Mouse (Mus musculus): ENCODE data around the gene Lasp1. TPM values are rescaled to one million over a fixed set of nuclear protein-coding genes. Genes with fewer than 3 reads are reported as not detected.
"Not testable (repeated sequence)": the region's sequence is repeated elsewhere in the genome, so short reads cannot be mapped to it uniquely, and the experiment has no call there.

The Lasp1 gene
- polyA plus RNA-seq, 1 experiment from 2014 or later, result 123 TPM

DNA sequence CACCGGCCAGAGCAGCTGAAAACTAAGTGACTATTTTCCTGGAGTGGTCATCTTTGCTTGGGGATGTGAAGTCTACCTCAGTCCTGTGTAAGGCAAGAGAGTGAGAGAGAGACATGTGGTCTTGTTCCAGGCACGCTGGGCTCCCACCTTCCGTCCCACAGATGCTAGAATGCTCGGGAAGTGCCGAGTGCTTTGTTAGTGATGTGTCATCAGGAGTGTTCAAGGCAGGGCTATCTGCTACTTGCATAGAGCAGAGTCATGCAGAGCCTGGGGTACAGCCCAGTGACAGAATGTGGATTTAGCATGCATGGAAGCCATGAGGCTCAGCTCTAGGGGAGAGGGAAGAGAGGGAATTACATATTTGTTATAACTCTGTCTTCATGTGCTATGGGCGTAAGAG is 28.9 kb downstream of the Lasp1 start:
- ATAC-seq (ENCODE audit: insufficient read depth) (no peak), DNase-seq (no peak)
- WGBS, result 78% methylated on average over 6 of the region's 6 CpGs
- Histone ChIP-seq H3K9ac (no peak overlapping the region), H3K9me3 (ENCODE audit: low read depth, low read length) (no peaks in the 10 kb centered on the region), H3K36me3 (ENCODE audit: insufficient read depth) (peaks cover 88% of the 10 kb centered on the region), H3K27ac (ENCODE audit: low read depth) (no peak overlapping the region), H3K27me3 (ENCODE audit: insufficient read depth, low read length) (no peaks in the 10 kb centered on the region), H3K4me1 (ENCODE audit: insufficient read depth) (no peaks in the 10 kb centered on the region; the same call in 1 of the 2 replicates), H3K4me2 (no peak overlapping the region), H3K4me3 (ENCODE audit: low read depth, low read length) (no peak overlapping the region)
- no peak for TF ChIP-seq CTCF (IDR thresholded peaks at IDR 0.05; ENCODE audit: low read depth)

GRCm38 (mm10) chr11:97829365-97829764 is 30.6 kb downstream of the Lasp1 start:
- ATAC-seq (ENCODE audit: insufficient read depth) (no peak), DNase-seq (no peak)
- Histone ChIP-seq H3K4me2 (no peak overlapping the region), H3K4me3 (ENCODE audit: low read depth, low read length) (no peak overlapping the region), H3K27ac (ENCODE audit: low read depth) (no peak overlapping the region), H3K4me1 (ENCODE audit: insufficient read depth) (no peaks in the 10 kb centered on the region; the same call in 1 of the 2 replicates), H3K9me3 (ENCODE audit: low read depth, low read length) (no peaks in the 10 kb centered on the region), H3K36me3 (ENCODE audit: insufficient read depth) (peaks cover 90% of the 10 kb centered on the region), H3K27me3 (ENCODE audit: insufficient read depth, low read length) (no peaks in the 10 kb centered on the region), H3K9ac (no peak overlapping the region)
- no peak for TF ChIP-seq CTCF (IDR thresholded peaks at IDR 0.05; ENCODE audit: low read depth)
- WGBS, result 87% methylated on average over 7 of the region's 7 CpGs

GRCm38 (mm10) chr11:97829913-97830476 is 31.2 kb downstream of the Lasp1 start:
- Histone ChIP-seq H3K4me1 (ENCODE audit: insufficient read depth) (no peaks in the 10 kb centered on the region; the same call in 1 of the 2 replicates), H3K4me2 (no peak overlapping the region), H3K9me3 (ENCODE audit: low read depth, low read length) (no peaks in the 10 kb centered on the region), H3K27ac (ENCODE audit: low read depth) (peak overlapping the region; percentile 30; the same call in 1 of the 2 replicates), H3K36me3 (ENCODE audit: insufficient read depth) (peaks cover 90% of the 10 kb centered on the region), H3K27me3 (ENCODE audit: insufficient read depth, low read length) (no peaks in the 10 kb centered on the region), H3K9ac (no peak overlapping the region), H3K4me3 (ENCODE audit: low read depth, low read length) (no peak overlapping the region)
- DNase-seq (no peak), ATAC-seq (ENCODE audit: insufficient read depth) (no peak)
- WGBS, result 74% methylated on average over 12 of the region's 12 CpGs
- TF ChIP-seq CTCF (IDR thresholded peaks at IDR 0.05; ENCODE audit: low read depth), result no peak

GRCm38 (mm10) chr11:97830501-97830900 is 31.7 kb downstream of the Lasp1 start:
- ATAC-seq (ENCODE audit: insufficient read depth) (no peak), DNase-seq (no peak)
- Histone ChIP-seq H3K9ac (no peak overlapping the region), H3K4me2 (no peak overlapping the region), H3K4me3 (ENCODE audit: low read depth, low read length) (no peak overlapping the region), H3K27me3 (ENCODE audit: insufficient read depth, low read length) (no peaks in the 10 kb centered on the region), H3K27ac (ENCODE audit: low read depth) (0 out of 2 replicates have a peak overlapping the region, but pooled peaks have one; percentile 15), H3K4me1 (ENCODE audit: insufficient read depth) (no peaks in the 10 kb centered on the region), H3K9me3 (ENCODE audit: low read depth, low read length) (no peaks in the 10 kb centered on the region), H3K36me3 (ENCODE audit: insufficient read depth) (peaks cover 90% of the 10 kb centered on the region)
- no peak for TF ChIP-seq CTCF (IDR thresholded peaks at IDR 0.05; ENCODE audit: low read depth)
- whole genome bisulfite sequencing, result 74% methylated on average over 6 of the region's 6 CpGs

DNA sequence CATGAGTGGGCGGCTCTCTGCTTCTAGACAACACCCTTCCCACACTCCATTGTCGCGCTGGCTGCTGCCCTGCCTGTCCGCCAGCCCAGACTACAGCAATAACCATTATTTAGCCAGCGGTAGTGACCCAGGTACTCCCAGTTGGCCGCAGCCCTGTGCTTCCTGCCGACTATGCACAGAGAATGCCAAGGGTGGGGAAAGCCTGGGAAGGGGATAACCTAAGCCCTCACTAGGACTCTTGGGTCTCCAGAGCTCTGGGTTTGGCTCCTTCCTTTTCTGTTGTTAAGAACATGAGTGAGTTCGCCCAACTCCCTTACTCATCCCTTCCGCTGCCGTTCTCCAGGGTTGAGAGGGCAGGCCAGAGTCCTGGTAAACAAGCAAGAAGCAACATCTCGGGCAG is 33.2 kb downstream of the Lasp1 start:
- no peak for DNase-seq
- Histone ChIP-seq H3K27me3 (ENCODE audit: insufficient read depth, low read length) (no peaks in the 10 kb centered on the region), H3K36me3 (ENCODE audit: insufficient read depth) (peaks cover 90% of the 10 kb centered on the region), H3K9me3 (ENCODE audit: low read depth, low read length) (no peaks in the 10 kb centered on the region), H3K9ac (no peak overlapping the region), H3K27ac (ENCODE audit: low read depth) (no peak overlapping the region), H3K4me2 (no peak overlapping the region), H3K4me3 (ENCODE audit: low read depth, low read length) (no peak overlapping the region), H3K4me1 (ENCODE audit: insufficient read depth) (no peaks in the 10 kb centered on the region)
- no peak for TF ChIP-seq CTCF (IDR thresholded peaks at IDR 0.05; ENCODE audit: low read depth)
- 78% methylated on average over 11 of the region's 11 CpGs for WGBS
- ATAC-seq (ENCODE audit: insufficient read depth), result no peak

- TF ChIP-seq CTCF (IDR thresholded peaks at IDR 0.05; ENCODE audit: low read depth), result no peak
- Histone ChIP-seq H3K9ac (no peak overlapping the region), H3K4me1 (ENCODE audit: insufficient read depth) (no peaks in the 10 kb centered on the region), H3K4me2 (no peak overlapping the region), H3K27me3 (ENCODE audit: insufficient read depth, low read length) (no peaks in the 10 kb centered on the region), H3K4me3 (ENCODE audit: low read depth, low read length) (no peak overlapping the region), H3K9me3 (ENCODE audit: low read depth, low read length) (no peaks in the 10 kb centered on the region), H3K27ac (ENCODE audit: low read depth) (no peak overlapping the region), H3K36me3 (ENCODE audit: insufficient read depth) (peaks cover 89% of the 10 kb centered on the region)
- DNase-seq, result no peak
- 65% methylated on average over 15 of the region's 15 CpGs for WGBS
- ATAC-seq (ENCODE audit: insufficient read depth), result no peak
Observed at GRCm38 (mm10) chr11:97833352-97833751, 34.6 kb downstream of the Lasp1 start.

GRCm38 (mm10) chr11:97836541-97836940 is 37.7 kb downstream of the Lasp1 start:
- DNase-seq, result no peak
- H3K36me3 ChIP-seq (ENCODE audit: insufficient read depth), result peaks cover 73% of the 10 kb centered on the region

DNA sequence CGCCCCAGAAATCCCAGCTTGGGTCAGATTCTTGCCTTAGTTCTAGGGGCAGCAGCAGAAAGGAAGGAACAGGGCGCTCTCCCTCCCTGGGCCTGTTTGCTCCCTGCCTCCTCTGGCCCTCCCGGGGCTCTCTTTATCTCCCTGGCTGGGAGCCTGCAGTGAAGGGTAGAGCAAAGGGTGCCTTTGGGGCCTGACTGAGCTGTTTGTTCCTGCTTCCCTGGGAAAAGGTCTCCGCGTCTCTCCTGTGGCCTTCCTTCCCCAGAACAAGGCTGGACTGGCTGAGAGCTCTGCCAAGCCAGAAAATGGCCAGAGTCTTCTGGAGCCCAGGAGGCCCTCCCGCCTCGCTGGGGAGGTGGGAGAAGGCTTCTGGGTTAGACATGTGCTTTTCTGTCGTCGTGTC is 38.3 kb downstream of the Lasp1 start:
- WGBS, result 69% methylated on average over 9 of the region's 9 CpGs
- not testable (repeated sequence) for H3K4me1 ChIP-seq (ENCODE audit: insufficient read depth); H3K4me3 ChIP-seq (ENCODE audit: low read depth, low read length); H3K4me2 ChIP-seq; H3K9ac ChIP-seq; H3K27me3 ChIP-seq (ENCODE audit: insufficient read depth, low read length); H3K27ac ChIP-seq (ENCODE audit: low read depth); H3K9me3 ChIP-seq (ENCODE audit: low read depth, low read length); DNase-seq; ATAC-seq (ENCODE audit: insufficient read depth)
- H3K36me3 ChIP-seq (ENCODE audit: insufficient read depth), result peaks cover 68% of the 10 kb centered on the region

More at GRCm38 (mm10) chr11:97836541-97836940, 37.7 kb downstream of the Lasp1 start:
- Histone ChIP-seq H3K4me3 (ENCODE audit: low read depth, low read length) (no peak overlapping the region), H3K27ac (ENCODE audit: low read depth) (no peak overlapping the region), H3K27me3 (ENCODE audit: insufficient read depth, low read length) (no peaks in the 10 kb centered on the region), H3K4me1 (ENCODE audit: insufficient read depth) (no peaks in the 10 kb centered on the region), H3K4me2 (no peak overlapping the region), H3K9ac (no peak overlapping the region), H3K9me3 (ENCODE audit: low read depth, low read length) (no peaks in the 10 kb centered on the region)
- ATAC-seq (ENCODE audit: insufficient read depth), result no peak
- no peak for TF ChIP-seq CTCF (IDR thresholded peaks at IDR 0.05; ENCODE audit: low read depth)
- 46% methylated on average over 8 of the region's 8 CpGs for WGBS

All from lung, embryonic 14.5 days (tissue).